Mouse (Mus musculus) adrenal gland, postnatal 36 days (tissue): Measurements from ENCODE around the gene Gmppb. TPM values are rescaled to one million over a fixed set of nuclear protein-coding genes. Genes with fewer than 3 reads are reported as not detected.
"Not testable (repeated sequence)": the region's sequence is repeated elsewhere in the genome, so short reads cannot be mapped to it uniquely, and the experiment has no call there.

Experiments
- DNase-seq, 2 experiments: peaks; one replicate each; pipeline ENCODE4 v3.0.0; 2021; ENCODE audit warnings: mixed read lengths in 1 of 2
- long read RNA-seq, 2 experiments: library from polyadenylated mRNA; stranded (forward); transcript quantifications; one replicate each; pipeline ENCODE4 v2.0.0; 2021; ENCODE audit warnings: borderline sequencing depth in 2 of 2
- total RNA-seq, 2 experiments: library from RNA; stranded (reverse); gene quantifications; 2 replicates each; pipeline ENCODE4 v1.2.3; 2021

Gmppb gene
- 10 to 100 TPM; 27.0 to 28.5 TPM for total RNA-seq
- long read RNA-seq, experiment 1, transcript Gmppb-201 (10 exons, 1,429 nt), result minor isoform, 5 of 51 reads
- long read RNA-seq, experiment 1, transcript Gmppb-202 (9 exons, 2,702 nt), result major isoform, 36 of 51 reads
- long read RNA-seq, experiment 1, partial matches to known transcripts, result 3 of 51 reads
- long read RNA-seq, experiment 1, other reads (novel, unspliced or antisense), result 6 of 51 reads
- long read RNA-seq, experiment 2, transcript Gmppb-202 (9 exons, 2,702 nt), result major isoform, 14 of 20 reads
- long read RNA-seq, experiment 2, partial matches to known transcripts, result 1 of 20 reads
- long read RNA-seq, experiment 2, other reads (novel, unspliced or antisense), result 4 of 20 reads

DNA sequence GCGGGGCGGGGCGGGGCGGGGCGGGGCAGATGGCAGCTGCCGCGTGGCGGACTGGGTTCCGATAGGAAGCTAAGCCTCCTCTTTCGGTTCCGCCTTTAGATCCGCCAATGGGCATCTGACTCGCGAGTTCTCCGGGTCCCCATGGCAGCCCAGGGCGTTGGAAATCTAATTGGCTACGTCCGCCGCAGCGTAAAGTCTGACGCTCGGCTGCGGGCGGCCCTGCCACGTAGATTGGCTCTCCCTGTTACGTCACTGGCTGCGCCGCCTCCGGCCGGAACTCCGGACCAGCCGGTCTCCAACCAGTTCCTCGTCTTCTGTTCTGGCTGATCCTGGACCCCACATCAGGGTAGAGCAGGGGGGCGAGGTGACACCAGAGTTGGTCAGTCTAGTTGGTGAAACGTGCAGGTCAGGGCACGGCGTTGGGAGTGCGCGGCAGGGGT is at the start of gene Gmppb:
Gmppb (plus strand) TSS at position 227 of the 440 bp plus-strand sequence.
- DNase-seq, result peak; percentile 97 to 98

DNA sequence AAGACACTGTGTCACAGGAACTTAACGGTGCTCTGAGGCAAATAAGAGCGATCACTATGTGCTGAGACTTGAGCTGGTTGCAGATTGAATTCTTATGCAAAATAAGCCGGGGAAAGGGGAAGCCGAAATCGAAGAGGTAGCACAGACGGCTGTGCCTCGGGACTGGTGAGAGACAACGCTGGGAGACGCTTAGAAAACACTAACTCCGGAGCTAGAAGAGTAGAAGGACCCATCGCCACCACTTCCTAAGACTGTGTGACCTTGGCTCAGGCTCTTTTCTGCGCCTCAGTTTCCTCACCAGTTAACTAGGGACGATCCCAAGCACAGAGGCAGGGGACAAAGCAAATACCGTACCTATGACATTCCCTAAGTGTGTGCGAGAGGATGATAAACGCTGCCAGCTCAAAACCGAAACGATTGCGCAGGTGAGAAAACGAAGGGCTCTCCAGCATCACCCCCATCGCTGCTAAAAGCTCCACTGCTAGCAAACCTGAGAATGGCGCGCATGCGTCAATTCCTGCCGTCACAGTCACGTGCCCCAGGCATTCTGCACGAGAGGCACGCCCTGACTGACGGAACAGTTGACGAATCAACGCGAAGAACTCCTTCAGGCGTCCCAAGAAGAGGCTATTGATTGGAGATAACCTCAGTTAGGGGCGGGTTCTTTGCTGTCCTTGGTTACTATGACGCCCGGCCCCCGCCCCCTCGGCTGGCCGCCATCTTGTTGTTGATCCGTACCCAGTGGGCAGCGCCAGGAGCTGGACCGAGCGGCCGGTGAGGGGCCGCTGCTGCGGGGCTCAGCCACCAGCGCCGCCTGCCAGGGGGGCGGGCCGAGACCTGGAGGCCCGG is 46.9 kb upstream of the Gmppb start, which contains the start of gene Ip6k1:
Ip6k1 (plus strand) TSS at position 580 of the 849 bp plus-strand sequence.
- DNase-seq, result peak; percentile 100

DNA sequence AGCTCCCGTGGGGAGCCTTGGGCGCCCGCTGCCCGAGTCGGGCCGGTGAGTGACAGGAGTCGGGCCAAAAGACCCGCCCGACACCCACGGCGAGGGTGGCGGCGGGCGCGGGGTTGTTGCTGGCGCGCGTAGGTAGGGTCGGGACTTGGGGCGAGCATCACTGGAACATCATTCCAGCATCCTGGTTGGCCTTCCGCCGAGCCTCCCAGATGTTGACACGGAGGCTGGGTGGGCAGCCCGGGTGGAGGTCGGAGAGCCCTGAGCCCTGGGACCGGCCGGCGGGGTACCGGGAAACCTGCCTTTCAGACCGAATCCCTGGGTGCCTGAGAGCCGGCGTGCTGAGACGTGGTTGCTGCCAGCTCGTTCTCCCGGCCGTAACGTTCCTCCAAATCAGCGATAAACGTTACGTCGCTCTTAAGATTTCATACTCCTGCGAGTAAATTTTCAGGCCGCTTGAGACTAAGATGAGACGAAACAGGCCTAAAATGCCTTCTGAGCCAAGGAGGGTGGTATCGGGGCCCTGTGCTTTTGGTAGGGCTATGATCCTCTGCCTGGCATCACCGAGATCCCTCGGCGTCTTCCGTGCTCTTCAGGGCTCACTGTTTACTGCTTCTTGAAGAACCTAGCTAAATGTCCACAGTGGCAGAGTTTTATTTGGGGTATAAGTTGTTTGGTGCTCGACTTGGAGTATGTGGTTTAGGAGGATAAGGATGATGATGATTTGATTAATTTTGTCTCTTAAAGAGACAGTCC is 46.1 kb upstream of the Gmppb start:
- DNase-seq, result no peak

DNA sequence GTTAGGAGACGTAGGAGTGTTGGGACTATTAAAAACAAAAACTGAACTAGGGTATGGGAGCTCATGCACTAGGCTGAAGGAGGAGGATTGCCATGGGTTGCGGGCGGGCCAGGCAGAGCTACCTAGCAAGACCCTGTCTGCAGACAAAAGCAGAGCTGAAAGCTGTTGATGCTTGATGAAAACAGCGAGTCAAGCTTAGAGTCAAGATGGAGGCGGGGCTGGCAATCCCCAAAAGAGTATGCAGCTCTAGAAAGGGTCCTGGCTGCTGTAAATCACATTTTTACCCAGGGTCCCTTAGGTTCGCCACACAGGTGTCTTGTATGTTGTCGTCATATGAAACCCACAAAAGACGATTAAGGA is 45.5 kb upstream of the Gmppb start:
- peak in 1 of 2 experiments; percentile 20 for DNase-seq

DNA sequence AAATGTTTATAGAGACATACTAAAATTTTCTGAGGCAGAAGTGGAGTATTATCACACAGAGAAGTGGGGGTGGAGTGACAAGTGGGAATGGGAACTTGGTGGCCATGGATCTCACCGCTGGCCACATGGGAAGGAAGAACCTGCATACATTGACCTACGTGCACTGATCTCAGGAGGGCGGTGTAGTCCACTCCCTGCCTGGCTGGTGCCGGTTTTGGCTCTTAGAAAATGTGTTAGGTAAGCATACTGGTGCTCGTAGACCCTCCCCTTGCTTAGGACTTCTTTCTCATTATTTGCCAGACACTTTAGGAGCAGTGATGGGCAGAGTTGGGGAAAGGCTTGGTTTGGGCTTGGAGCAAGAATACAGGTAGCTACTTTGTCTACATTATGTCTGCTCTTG is 41.0 kb upstream of the Gmppb start:
- DNase-seq, result no peak

DNA sequence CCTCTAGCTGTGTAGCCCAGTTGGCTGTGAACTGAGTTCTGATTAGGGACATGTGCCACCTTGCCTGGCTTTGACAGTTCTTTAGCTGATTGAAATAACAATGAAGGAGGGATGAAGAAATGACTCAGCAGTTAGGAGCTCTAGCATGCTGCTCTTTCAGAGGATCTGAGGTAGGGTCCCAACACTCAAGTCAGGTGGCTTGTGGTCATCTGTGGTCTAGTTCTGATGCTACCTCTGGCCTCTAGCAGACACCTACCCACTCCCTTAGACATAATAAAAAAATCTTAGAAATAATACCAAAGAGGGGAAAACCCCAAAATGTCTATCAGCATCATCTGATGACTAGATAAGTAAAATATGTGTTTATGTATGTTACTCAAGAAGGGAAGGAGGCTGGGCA is 38.7 kb upstream of the Gmppb start:
- DNase-seq, result no peak

DNA sequence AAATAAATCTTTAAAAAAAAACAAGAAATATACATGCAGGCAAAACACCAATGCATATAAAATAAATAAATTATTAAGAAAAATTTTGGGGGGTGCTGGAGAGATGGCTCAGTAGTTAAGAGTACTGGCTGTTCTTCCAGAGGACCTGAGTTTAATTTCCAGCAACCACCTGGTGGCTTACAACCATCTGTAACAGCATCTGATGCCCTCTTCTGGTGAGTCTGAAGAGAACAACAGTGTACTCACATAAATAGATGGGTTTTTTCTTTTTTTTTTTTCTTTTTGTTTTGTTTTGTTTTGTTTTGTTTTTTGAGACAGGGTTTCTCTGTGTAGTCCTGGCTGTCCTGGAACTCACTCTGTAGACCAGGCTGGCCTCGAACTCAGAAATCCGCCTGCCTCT is 35.5 kb upstream of the Gmppb start:
- not testable (repeated sequence) for DNase-seq

DNA sequence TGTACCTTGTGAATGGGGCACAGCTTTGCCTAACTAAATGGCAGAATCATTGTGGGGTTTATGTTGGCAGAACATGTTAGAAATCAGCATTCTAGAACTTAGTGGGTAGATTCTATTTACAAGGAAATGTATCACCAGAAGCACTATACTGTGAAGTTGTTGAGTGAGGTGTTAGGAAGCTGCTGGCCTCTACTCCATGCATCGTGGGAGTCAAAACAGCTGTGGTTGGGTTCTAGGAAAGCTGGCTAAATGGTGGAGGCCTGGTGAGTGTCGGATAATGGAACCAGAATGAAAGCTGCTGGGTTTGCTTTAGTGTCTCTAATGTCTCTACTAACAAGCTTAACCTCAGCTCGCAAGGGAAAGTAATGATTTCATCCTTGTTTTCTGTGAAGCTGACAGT is 31.9 kb upstream of the Gmppb start:
- no peak for DNase-seq

DNA sequence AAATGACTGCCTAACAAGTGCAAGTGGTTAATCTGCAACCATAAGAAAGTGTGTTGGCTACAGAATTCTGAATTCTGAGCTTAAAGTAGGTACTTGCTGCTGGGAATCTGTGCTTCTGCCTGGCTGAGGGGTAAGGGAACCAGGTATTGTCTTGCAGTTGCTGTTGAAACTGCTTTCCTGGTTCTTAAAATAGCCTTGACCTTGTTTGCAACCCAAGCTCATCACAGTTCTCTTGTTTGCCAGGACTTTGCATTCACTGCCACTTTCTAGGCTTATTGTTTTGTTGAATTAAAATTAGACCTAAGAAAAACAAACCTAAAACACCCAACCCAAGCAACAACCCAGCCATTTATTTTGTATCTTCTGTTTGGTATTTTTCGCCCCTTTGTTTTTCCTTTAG is 28.3 kb upstream of the Gmppb start:
- DNase-seq, result peak in 1 of 2 experiments; percentile 7

DNA sequence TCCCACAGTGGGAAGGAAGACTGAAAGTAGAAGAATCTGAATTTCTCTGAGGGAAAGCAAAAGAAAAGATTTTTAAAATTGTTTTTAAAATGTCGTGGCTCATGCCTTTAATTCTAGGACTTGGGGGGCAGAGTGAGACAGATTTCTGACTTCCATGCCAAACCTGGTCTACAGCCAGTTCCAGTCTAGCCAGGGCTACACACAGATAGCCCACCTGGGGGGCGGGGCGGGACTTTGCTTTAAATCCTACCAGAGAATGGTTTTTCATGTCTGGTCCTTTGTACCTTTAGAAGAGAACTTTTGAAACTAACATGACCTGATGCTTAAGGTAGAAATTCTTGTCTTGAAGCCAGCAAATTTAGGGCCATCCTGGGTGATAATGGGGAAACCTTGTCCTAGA is 25.8 kb upstream of the Gmppb start:
- DNase-seq, result no peak

DNA sequence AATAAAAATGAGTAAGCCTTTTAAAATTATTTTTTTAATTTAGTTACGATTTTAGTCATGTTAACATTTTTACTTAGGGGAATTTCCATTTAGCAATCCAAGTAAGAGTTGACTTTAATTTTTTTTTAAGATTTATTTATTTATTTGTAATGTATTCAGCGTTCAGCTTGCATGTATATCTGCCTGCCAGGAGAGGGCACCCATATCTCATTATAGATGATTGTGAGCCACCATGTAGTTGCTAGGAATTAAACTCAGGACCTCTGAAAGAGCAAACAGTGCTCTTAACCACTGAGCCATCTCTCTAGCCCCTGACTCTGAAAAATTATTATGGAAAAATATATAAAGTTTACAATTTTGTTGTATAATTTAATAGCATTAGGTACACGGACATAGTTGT is 22.5 kb upstream of the Gmppb start:
- no peak for DNase-seq

DNA sequence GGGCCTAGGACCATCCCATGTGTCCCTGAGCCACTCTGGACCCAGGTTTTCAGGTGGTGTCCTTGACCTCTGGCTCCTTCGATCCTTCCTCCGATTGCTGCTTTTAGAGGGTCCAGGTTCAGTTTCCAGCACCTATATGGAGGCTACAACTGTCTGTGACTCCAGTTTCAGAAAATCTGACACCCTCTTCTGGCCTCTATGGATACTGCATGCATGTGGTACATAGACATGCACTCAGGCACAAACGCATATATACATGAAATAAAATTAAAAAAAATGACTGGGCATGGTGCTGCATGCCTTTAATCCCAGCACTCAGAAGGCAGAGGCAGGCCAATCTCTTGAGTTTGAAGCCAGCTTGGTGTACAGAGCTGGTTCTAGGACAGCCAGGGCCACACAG is 21.2 kb upstream of the Gmppb start:
- DNase-seq, result no peak

DNA sequence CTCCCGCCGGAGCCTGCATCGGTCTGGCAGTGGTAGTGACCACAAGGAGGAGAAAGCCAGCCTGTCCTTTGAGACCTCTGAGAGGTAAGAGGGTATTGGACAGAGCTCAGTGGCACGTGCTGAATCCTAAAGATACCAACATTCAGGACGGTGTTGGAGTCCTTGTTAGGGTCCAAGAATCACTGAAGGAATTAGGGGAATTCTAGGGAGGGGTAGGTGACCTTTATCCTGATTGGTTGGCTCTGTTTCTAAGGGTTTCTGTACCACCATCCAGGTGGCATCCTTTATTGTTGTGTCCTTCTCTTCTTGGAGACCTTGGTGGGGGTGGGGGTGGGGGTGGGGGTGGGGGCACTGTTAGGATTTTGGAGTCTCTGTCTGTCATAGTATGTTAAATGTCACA is 16.9 kb upstream of the Gmppb start:
- DNase-seq, result no peak

DNA sequence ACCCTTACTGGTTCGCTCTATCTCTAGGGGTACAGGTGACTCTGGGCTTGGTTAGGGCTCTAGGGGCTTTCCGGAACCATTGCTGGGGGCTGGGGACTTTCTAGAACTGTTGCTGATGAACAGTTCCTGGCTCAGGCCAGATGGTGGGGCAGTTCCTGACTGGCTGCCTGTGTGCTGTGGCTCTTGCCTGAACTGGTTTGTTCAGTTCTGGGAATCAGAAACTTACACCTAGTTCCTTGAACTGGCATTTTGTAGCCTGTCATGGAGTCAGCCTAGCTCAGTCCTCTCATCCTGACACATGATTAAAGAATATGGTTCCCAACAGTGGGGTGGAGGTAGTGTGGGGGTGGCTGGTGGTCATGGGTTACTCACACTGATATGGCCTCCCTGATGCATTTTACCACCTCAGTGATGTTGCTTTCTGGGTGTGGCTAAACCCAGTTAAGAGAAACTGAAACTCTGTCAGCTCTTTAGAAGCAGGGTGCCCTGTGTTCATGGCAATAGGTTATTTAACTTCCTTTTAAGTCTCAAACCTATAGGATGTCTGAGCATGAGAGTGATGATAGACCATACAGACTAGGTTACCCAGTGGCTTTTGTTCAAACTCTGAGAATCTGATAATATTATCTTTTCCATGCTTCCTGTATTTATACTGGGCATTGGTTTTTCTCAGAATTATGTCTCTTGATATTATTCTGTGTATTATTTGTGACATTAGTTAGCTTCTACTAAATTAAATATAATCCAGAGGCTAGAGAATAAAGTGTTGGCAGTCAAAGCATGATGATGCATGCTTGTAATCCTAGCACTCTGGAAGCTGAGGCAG is 13.5 kb upstream of the Gmppb start:
- DNase-seq, result no peak

DNA sequence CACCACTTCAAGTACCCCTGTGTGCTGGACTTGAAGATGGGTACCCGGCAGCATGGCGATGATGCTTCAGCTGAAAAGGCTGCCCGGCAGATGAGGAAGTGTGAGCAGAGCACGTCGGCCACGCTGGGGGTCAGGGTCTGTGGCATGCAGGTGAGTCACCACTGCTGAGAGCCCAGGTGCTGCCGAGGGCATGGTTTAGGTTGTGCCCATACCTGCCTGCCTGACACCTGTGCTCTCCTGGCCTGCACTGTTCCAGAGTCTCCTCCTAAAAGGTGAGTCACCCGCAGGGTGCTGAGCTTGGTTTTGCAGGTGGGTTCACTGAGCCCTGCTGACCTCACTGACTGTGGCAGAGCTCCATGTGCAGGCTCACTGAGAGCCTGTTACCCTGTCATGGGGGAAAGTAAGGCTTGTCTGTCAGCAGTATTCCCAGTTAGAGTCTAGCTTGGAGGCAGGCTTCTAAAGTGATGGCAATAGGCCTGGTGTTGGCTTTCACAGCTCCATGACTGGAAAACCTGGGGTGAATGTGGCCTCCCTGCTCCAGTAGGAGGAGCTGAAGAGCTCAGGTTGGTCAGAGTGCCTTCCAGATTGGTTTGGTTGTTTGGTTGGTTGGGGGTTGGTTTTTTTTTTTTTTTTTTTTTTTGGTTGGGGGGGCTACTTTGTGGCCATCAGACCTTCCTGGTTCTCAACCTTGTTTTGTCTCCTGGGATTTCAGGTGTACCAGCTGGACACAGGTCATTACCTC is 4.1 kb upstream of the Gmppb start:
- no peak for DNase-seq

DNA sequence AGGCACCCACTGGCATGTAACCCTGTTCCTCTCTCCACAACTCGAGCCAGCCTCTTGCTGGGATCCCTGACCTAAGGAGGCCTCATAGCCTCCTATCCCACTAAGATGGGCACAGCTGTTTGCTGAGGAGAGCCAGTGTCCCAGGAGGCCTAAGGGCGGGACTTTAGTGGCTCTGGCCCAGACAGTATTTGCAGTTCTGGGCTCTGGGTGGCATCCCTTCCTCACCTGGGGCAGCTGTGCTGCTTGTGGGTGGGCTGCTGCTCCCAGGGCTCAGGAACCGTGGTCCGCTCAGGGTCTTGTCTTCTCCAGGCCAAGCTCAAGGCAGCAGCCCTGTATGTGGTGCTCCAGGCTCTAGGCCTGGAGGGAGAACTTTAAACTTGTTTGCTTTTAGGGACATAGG is 2.5 kb upstream of the Gmppb start:
- DNase-seq, result no peak

DNA sequence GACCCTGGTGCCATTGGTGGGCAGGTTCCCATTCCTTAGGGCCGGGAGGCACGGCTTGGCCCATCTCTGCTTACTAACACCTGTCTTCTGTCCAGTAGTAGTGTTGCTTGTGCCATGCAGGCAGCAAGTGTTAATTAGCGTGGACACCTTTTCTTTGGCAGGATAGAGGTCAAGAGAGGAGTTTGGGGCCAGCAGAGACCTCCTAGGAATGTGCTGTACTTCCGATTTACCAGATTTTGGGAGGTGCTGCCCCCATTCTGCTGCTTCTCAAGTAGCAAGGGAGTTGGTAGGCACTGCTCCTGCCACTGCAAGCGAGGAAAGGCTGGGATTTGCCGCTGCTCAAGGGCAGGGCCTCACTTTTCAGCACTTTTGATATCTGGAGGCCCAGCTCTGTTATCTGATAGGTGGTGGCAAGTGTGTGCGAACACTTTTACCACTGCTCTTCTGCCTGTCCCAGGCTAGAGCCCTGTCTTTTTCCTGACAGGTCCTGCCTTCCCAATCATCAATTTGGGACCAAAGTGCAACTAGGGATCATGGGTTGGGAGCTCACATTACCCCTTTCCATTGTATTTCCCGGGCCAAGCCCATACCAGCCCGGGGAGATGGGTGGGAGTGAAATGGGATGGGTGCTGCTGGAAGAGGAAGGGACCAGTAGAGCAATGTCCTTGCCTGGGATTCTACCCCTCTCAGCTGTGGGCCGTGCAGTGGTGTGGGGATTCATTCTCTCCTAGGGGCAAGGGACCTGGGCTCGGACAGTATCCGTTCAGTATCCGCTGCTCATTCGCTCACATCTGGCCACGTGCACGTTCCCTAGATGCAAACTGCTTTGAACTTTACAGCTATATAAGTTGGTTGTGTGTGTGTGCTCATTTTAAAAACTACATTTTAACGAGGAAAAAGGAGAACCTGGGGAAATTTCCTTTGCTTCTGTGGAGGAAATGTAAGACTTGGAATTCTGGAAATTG is 1.2 kb upstream of the Gmppb start:
- no peak for DNase-seq

DNA sequence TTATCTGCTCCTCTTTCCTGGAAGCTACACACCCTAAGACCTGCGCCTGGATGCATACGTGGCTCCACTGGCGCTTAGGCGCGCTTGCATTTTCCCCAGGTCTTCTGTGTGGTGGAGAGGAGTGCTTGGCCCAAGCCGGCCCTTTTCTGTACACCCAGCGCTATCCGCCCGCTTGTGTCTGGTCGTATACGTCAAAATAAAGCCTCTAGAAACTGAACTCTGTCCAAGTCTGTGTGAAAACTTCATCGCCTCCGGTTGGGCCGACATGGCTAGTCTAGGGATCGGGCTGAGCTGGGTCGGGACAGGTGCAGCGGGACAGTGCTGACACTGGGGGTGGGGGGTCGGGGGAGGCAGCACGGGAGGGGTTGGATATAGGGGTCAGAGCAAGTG is 481 bp upstream of the Gmppb start:
- DNase-seq, result no peak

DNA sequence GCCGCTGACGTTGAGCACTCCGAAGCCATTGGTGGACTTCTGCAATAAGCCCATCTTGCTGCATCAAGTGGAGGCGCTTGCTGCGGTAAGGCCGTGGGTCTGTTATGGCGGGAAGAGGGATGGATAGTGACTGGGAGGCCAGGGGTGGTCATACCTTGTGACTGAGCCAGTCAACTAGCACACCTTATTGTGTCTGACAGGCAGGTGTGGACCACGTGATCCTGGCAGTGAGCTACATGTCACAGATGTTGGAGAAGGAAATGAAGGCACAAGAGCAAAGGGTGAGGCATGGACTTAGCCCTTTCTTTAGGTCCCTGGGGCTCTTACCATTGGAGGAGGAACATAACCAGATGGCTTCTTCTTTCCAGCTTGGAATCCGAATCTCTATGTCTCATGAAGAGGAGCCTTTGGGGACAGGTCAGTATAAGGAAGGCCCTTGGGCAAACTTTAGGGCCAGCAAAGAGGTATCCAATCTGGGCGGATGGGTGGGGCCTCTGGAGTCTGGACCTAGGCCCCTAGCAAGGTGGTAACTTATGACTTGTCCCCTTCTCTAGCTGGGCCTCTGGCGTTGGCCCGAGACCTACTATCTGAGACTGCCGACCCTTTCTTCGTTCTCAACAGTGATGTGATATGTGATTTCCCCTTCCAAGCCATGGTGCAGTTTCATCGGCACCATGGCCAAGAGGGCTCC is 664 bp downstream of the Gmppb start:
- DNase-seq, result no peak
